Mouse (Mus musculus) embryonic facial prominence, embryonic 11.5 days (tissue): ENCODE measurements around the gene Hadha. TPM values are rescaled to one million over a fixed set of nuclear protein-coding genes. Genes with fewer than 3 reads are reported as not detected.

Source experiments
- ATAC-seq: fragments of 200-750 bp; cut with Nextera tagmentation; replicated peaks from 2 replicates; pipeline ENCODE4 v1.8.0; 2017; ENCODE audit warnings: low read depth; ENCODE audit not compliant: insufficient number of reproducible peaks, low FRiP score, low TSS enrichment
- DNase-seq: peaks from one replicate; pipeline ENCODE4 v3.0.0-alpha.2; 2015; ENCODE audit warnings: low spot score
- H3K27ac ChIP-seq: fragments of 300-500 bp; sonication (generic); replicated peaks from 2 replicates; pipeline ENCODE4 v1.5.1; 2014; ENCODE audit warnings: mild to moderate bottlenecking, low read depth, low read length, control low read depth
- H3K27me3 ChIP-seq: fragments of 300-500 bp; sonication (generic); 2 replicates; pipeline ENCODE4 v1.6.1; 2014; ENCODE audit warnings: mild to moderate bottlenecking, low read length, moderate library complexity, mixed read lengths; ENCODE audit not compliant: control insufficient read depth, insufficient read depth
- H3K36me3 ChIP-seq: fragments of 300-500 bp; sonication (generic); replicated peaks from 2 replicates; pipeline ENCODE4 v1.6.1; 2014; ENCODE audit warnings: low read depth, mild to moderate bottlenecking, low read length, moderate library complexity, mixed read lengths; ENCODE audit not compliant: control insufficient read depth, insufficient read depth
- H3K4me1 ChIP-seq: fragments of 300-500 bp; sonication (generic); 2 replicates; pipeline ENCODE4 v1.6.1; 2014; ENCODE audit warnings: low read length, mixed read lengths; ENCODE audit not compliant: control insufficient read depth, insufficient read depth
- H3K4me2 ChIP-seq: fragments of 300-500 bp; sonication (generic); 2 replicates; pipeline ENCODE4 v1.6.1; 2014; ENCODE audit warnings: low read depth, mild to moderate bottlenecking, control low read depth, low read length, moderate library complexity
- H3K4me3 ChIP-seq: fragments of 300-500 bp; sonication (generic); 2 replicates; pipeline ENCODE4 v1.5.1; 2014; ENCODE audit warnings: low read depth, low read length, control low read depth
- H3K9ac ChIP-seq: fragments of 300-500 bp; sonication (generic); replicated peaks from 2 replicates; pipeline ENCODE4 v1.6.1; 2014; ENCODE audit warnings: mild to moderate bottlenecking, control low read depth, low read length
- H3K9me3 ChIP-seq: fragments of 300-500 bp; sonication (generic); replicated peaks from 2 replicates; pipeline ENCODE4 v1.6.1; 2016; ENCODE audit warnings: mild to moderate bottlenecking, low read length, inconsistent platforms, mixed read lengths; ENCODE audit not compliant: control insufficient read depth
- WGBS: fragments of 180-500 bp; shearing (Covaris S2); extraction: QIAGEN DNeasy Blood & Tissue Kit; methylation state at CpG from one replicate; pipeline ENCODE4 v1.1.7; 2014; 5-methylcytosine and 5-hydroxymethylcytosine counted together
- polyA plus RNA-seq: library from polyadenylated mRNA; unstranded; fragments of >200 nt; fragmentation: Nextera tagmentation; extraction: Ambion mirVana; gene quantifications from 2 replicates; pipeline ENCODE4 v1.2.1, GENCODE M21; 2014

Hadha gene
- polyA plus RNA-seq, 1 experiment from 2014 or later: 101 TPM

- DNase-seq (no peak), ATAC-seq (0 out of 2 replicates have a peak, but pooled peaks have one; percentile 23)
- no peak overlapping the region for H3K27ac ChIP-seq
- H3K9ac ChIP-seq: no peak overlapping the region
- no peaks in the 10 kb centered on the region for H3K36me3 ChIP-seq
- H3K4me2 ChIP-seq: no peak overlapping the region
- H3K4me1 ChIP-seq: no peaks in the 10 kb centered on the region
- WGBS: 83% methylated on average over 1 of the region's 1 CpGs
- H3K9me3 ChIP-seq: no peaks in the 10 kb centered on the region
- no peak overlapping the region for H3K4me3 ChIP-seq
- H3K27me3 ChIP-seq: no peaks in the 10 kb centered on the region
Measured at GRCm38 (mm10) chr5:30098260-30098659, 56.7 kb downstream of the Hadha start.

GRCm38 (mm10) chr5:30095731-30096130, 59.2 kb downstream of the Hadha start:
- H3K4me1 ChIP-seq: no peaks in the 10 kb centered on the region

GRCm38 (mm10) chr5:30094399-30094798, 60.6 kb downstream of the Hadha start:
- DNase-seq (no peak), ATAC-seq (no peak)
- no peak overlapping the region for H3K27ac ChIP-seq
- H3K9me3 ChIP-seq: no peaks in the 10 kb centered on the region
- H3K4me3 ChIP-seq: no peak overlapping the region
- no peaks in the 10 kb centered on the region for H3K27me3 ChIP-seq
- H3K4me1 ChIP-seq: no peaks in the 10 kb centered on the region
- no peaks in the 10 kb centered on the region for H3K36me3 ChIP-seq
- H3K4me2 ChIP-seq: no peak overlapping the region
- 38% methylated on average over 2 of the region's 2 CpGs for WGBS
- H3K9ac ChIP-seq: no peak overlapping the region

More at GRCm38 (mm10) chr5:30095731-30096130, 59.2 kb downstream of the Hadha start:
- ATAC-seq (no peak), DNase-seq (no peak)
- 79% methylated on average over 6 of the region's 6 CpGs for WGBS
- Histone ChIP-seq H3K36me3 (no peaks in the 10 kb centered on the region), H3K4me3 (no peak overlapping the region), H3K27ac (no peak overlapping the region), H3K27me3 (no peaks in the 10 kb centered on the region), H3K9ac (no peak overlapping the region), H3K9me3 (no peaks in the 10 kb centered on the region), H3K4me2 (no peak overlapping the region)

- no peak for ATAC-seq
- 63% methylated on average over 13 of the region's 13 CpGs for WGBS
- H3K4me2 ChIP-seq: no peak overlapping the region
Measured at GRCm38 (mm10) chr5:30092701-30093100, 62.3 kb downstream of the Hadha start.

GRCm38 (mm10) chr5:30072825-30073821, 81.8 kb downstream of the Hadha start, which contains the start of gene Tyms:
TSS of gene Tyms (minus strand) at chr5:30073617.
- WGBS: under 1% methylated on average over 43 of the region's 45 CpGs
- Histone ChIP-seq H3K9ac (peak within 1 kb of the TSS; percentile 93), H3K27ac (peak within 1 kb of the TSS; percentile 81), H3K4me3 (peak within 1 kb of the TSS; percentile 84), H3K27me3 (no peaks in the 10 kb centered on the region), H3K4me2 (peak within 1 kb of the TSS; percentile 59), H3K9me3 (no peaks in the 10 kb centered on the region), H3K36me3 (no peaks in the 10 kb centered on the region; the same call in 1 of the 2 replicates), H3K4me1 (no peaks in the 10 kb centered on the region)
- DNase-seq (peak; percentile 91), ATAC-seq (peak; percentile 90)

More at GRCm38 (mm10) chr5:30092701-30093100, 62.3 kb downstream of the Hadha start:
- no peak for DNase-seq
- Histone ChIP-seq H3K36me3 (no peaks in the 10 kb centered on the region), H3K4me3 (no peak overlapping the region), H3K9ac (no peak overlapping the region), H3K4me1 (no peaks in the 10 kb centered on the region), H3K27me3 (no peaks in the 10 kb centered on the region), H3K27ac (no peak overlapping the region), H3K9me3 (no peaks in the 10 kb centered on the region)

GRCm38 (mm10) chr5:30072377-30072776, 82.6 kb downstream of the Hadha start:
- Histone ChIP-seq H3K9ac (peak overlapping the region; percentile 46), H3K4me2 (peak overlapping the region; percentile 59), H3K9me3 (no peaks in the 10 kb centered on the region), H3K27me3 (no peaks in the 10 kb centered on the region), H3K36me3 (no peaks in the 10 kb centered on the region; the same call in 1 of the 2 replicates), H3K27ac (no peak overlapping the region), H3K4me3 (peak overlapping the region; percentile 84), H3K4me1 (no peaks in the 10 kb centered on the region)
- no peak for ATAC-seq
- peak; percentile 8 for DNase-seq
- WGBS: 48% methylated on average over 3 of the region's 3 CpGs

GRCm38 (mm10) chr5:30071677-30072076, 83.3 kb downstream of the Hadha start:
- Histone ChIP-seq H3K36me3 (no peaks in the 10 kb centered on the region; the same call in 1 of the 2 replicates), H3K27ac (no peak overlapping the region), H3K4me1 (no peaks in the 10 kb centered on the region), H3K4me2 (peak overlapping the region; percentile 59), H3K9ac (peak overlapping the region; percentile 7), H3K4me3 (peak overlapping the region; percentile 84; the same call in 1 of the 2 replicates), H3K9me3 (no peaks in the 10 kb centered on the region), H3K27me3 (no peaks in the 10 kb centered on the region)
- 79% methylated on average over 6 of the region's 6 CpGs for WGBS
- no peak for DNase-seq
- ATAC-seq: no peak
